Mouse (Mus musculus): ENCODE measurements around the gene Irf2bp1. TPM values are rescaled to one million over a fixed set of nuclear protein-coding genes. Genes with fewer than 3 reads are reported as not detected.

Irf2bp1 gene
- 5.9 TPM for polyA plus RNA-seq (2015; fragmentation: Illumina TruSeq; extraction: RNeasy Lipid Tissue Mini Kit (QIAGEN cat#74804); ENCODE audit: insufficient read depth, low read depth, low replicate concordance)

GRCm38 (mm10) chr7:19003902-19004630, at the start of gene Irf2bp1:
Irf2bp1 (plus strand) TSS chr7:19004044.

GRCm38 (mm10) chr7:18987100-18987499, 16.7 kb upstream of the Irf2bp1 start, which contains the start of gene Nanos2:
Nanos2 (plus strand) TSS chr7:18987400.

DNA sequence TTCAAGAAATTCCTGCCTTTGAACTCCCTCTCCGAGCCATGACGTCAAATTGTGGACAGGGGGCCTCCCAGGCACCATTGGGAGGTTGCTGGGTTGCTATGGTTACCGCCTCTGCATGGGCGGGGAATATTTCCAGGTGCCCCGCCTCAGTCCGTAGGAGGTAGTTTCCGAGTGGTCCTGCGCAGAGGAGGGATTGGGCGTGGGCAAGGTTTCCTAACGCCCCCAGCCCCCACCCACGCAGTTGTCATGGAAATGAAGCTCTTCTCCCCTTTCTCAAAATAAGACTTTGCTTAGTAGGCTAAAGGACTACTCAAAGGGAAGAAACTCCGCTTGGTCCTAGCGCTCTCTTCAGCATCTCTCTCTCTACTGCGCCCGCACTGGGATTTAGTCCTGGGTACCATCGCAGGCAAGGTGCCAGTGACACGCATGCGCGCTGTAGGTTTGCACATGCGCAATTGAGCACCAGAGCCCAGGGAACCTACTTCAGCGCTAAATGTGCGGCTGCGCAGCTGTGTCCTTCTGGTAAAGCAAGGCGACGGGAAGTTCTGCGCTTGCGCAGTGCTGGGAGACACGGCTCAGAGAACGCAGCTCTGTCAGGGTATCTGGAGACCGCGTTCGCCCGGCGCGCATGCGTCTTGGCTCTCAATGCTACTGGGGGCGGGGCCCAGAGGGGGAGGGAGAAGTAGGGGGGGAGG, 13.1 kb upstream of the Irf2bp1 start, which contains the start of gene Mypop:
TSS of gene Mypop (plus strand) at position 645 of the 695 bp plus-strand sequence.

DNA sequence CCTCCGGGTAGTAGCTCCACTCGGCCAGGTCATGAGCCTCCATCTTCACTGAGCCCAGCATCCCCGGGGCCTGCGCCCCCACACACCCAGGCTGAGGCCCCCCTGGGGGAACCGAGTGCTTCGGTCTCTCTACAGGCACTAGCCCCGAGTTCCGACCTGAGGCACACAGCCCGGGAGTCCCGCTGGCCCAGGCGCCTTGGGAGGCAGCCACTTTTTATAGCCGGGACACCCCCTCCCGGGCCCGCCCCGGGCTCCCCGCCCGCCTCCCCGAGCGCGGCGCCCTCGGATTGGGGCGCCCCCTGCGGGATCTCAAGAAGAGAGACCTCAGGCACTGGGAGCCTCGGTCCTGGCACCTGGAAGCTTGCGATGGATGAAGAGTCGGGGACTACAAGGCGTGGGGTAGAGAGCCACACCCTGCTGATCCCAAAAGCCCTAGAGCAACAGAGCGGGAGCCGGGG, 19.5 kb downstream of the Irf2bp1 start, which contains the start of gene Foxa3:
TSS of gene Foxa3 (minus strand) at position 182 of the 458 bp plus-strand sequence.

DNA sequence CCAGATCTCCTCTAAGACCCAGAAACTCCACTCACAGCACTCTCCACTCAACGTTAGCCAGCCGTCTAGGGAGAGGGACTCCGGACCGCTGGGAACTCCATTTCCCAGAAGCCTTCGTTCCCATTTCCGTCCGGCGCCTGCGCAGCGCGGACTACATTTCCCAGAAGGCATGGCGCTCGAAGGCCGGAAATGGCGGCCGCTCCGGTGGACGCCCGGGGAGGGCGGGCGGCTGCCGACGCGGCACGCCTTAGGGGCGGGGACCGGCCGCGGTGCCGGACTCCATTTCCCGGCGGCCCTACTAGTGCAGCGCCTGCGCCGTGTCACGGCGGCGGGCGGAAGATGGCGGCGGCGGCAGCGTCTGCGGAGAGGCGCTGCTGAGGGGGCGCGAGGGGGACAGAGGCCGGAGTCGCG, 20.3 kb downstream of the Irf2bp1 start, which contains the start of gene Sympk:
TSS of gene Sympk (plus strand) at position 282 of the 411 bp plus-strand sequence.

DNA sequence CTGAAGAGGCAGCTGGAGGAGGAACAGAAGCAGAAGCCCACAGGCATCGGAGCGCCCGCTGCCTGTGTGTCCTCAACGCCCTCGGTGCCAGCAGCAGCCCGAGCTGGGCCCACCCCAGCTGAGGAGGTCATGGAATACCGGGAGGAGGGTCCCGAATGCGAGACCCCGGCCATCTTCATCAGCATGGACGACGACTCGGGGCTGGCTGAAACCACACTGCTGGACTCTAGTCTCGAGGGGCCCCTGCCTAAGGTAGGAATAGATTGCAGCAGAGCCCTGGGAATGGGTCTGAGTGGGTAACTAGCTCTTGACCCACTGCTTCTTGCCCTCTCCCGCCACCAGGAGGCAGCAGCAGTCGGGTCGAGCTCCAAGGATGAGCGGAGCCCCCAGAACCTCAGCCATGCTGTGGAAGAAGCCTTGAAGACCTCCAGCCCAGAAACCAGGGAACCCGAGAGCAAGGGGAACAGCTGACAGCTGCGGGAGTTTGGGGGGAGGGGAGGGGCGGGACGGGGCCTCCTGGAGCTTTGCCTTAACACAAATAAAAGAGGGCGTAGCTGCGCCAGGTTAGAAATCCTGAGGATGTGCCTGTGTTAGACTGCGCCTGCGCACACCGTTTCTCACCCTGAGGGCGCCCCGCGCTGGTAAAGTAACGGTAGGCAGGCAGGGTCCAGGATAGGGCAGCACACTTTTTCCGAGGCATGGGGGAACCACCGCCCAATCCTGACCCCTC, 50.4 kb downstream of the Irf2bp1 start, which contains the start of gene Rsph6a:
TSS of gene Rsph6a (plus strand) at position 644 of the 730 bp plus-strand sequence.

Other genes with a start within 250 kb of the Irf2bp1 start
- not detected for gene Psg19, start 205.5 kb upstream of the Irf2bp1 start, polyA plus RNA-seq (2015; fragmentation: Illumina TruSeq; extraction: RNeasy Lipid Tissue Mini Kit (QIAGEN cat#74804); ENCODE audit: insufficient read depth, low read depth, low replicate concordance)
- gene Psg17, start 182.4 kb upstream of the Irf2bp1 start, polyA plus RNA-seq (2015; fragmentation: Illumina TruSeq; extraction: RNeasy Lipid Tissue Mini Kit (QIAGEN cat#74804); ENCODE audit: insufficient read depth, low read depth, low replicate concordance): not detected
- gene Mill2, start 164.1 kb upstream of the Irf2bp1 start, polyA plus RNA-seq (2015; fragmentation: Illumina TruSeq; extraction: RNeasy Lipid Tissue Mini Kit (QIAGEN cat#74804); ENCODE audit: insufficient read depth, low read depth, low replicate concordance): 4.3 TPM
- gene Pglyrp1, start 132.7 kb upstream of the Irf2bp1 start, polyA plus RNA-seq (2015; fragmentation: Illumina TruSeq; extraction: RNeasy Lipid Tissue Mini Kit (QIAGEN cat#74804); ENCODE audit: insufficient read depth, low read depth, low replicate concordance): not detected
- gene Ccdc61, start 93.6 kb upstream of the Irf2bp1 start, polyA plus RNA-seq (2015; fragmentation: Illumina TruSeq; extraction: RNeasy Lipid Tissue Mini Kit (QIAGEN cat#74804); ENCODE audit: insufficient read depth, low read depth, low replicate concordance): 4.1 TPM
- gene Nova2, start 78.2 kb upstream of the Irf2bp1 start, polyA plus RNA-seq (2015; fragmentation: Illumina TruSeq; extraction: RNeasy Lipid Tissue Mini Kit (QIAGEN cat#74804); ENCODE audit: insufficient read depth, low read depth, low replicate concordance): 2.3 TPM
- not detected for gene Nanos2, start 16.6 kb upstream of the Irf2bp1 start, polyA plus RNA-seq (2015; fragmentation: Illumina TruSeq; extraction: RNeasy Lipid Tissue Mini Kit (QIAGEN cat#74804); ENCODE audit: insufficient read depth, low read depth, low replicate concordance)
- gene Mypop, start 12.8 kb upstream of the Irf2bp1 start, polyA plus RNA-seq (2015; fragmentation: Illumina TruSeq; extraction: RNeasy Lipid Tissue Mini Kit (QIAGEN cat#74804); ENCODE audit: insufficient read depth, low read depth, low replicate concordance): 2.5 TPM
- 5.9 TPM for gene Foxa3, start 19.5 kb downstream of the Irf2bp1 start, polyA plus RNA-seq (2015; fragmentation: Illumina TruSeq; extraction: RNeasy Lipid Tissue Mini Kit (QIAGEN cat#74804); ENCODE audit: insufficient read depth, low read depth, low replicate concordance)
- 20.0 TPM for gene Sympk, start 20.3 kb downstream of the Irf2bp1 start, polyA plus RNA-seq (2015; fragmentation: Illumina TruSeq; extraction: RNeasy Lipid Tissue Mini Kit (QIAGEN cat#74804); ENCODE audit: insufficient read depth, low read depth, low replicate concordance)
- gene Rsph6a, start 50.6 kb downstream of the Irf2bp1 start, polyA plus RNA-seq (2015; fragmentation: Illumina TruSeq; extraction: RNeasy Lipid Tissue Mini Kit (QIAGEN cat#74804); ENCODE audit: insufficient read depth, low read depth, low replicate concordance): not detected
- gene Dmwd, start 72.2 kb downstream of the Irf2bp1 start, polyA plus RNA-seq (2015; fragmentation: Illumina TruSeq; extraction: RNeasy Lipid Tissue Mini Kit (QIAGEN cat#74804); ENCODE audit: insufficient read depth, low read depth, low replicate concordance): 10.7 TPM
- 15.3 TPM for gene Dmpk, start 79.8 kb downstream of the Irf2bp1 start, polyA plus RNA-seq (2015; fragmentation: Illumina TruSeq; extraction: RNeasy Lipid Tissue Mini Kit (QIAGEN cat#74804); ENCODE audit: insufficient read depth, low read depth, low replicate concordance)
- 8.4 TPM for gene Six5, start 90.5 kb downstream of the Irf2bp1 start, polyA plus RNA-seq (2015; fragmentation: Illumina TruSeq; extraction: RNeasy Lipid Tissue Mini Kit (QIAGEN cat#74804); ENCODE audit: insufficient read depth, low read depth, low replicate concordance)
- not detected for gene Gm4969, start 114.3 kb downstream of the Irf2bp1 start, polyA plus RNA-seq (2015; fragmentation: Illumina TruSeq; extraction: RNeasy Lipid Tissue Mini Kit (QIAGEN cat#74804); ENCODE audit: insufficient read depth, low read depth, low replicate concordance)
- gene Fbxo46, start 115.8 kb downstream of the Irf2bp1 start, polyA plus RNA-seq (2015; fragmentation: Illumina TruSeq; extraction: RNeasy Lipid Tissue Mini Kit (QIAGEN cat#74804); ENCODE audit: insufficient read depth, low read depth, low replicate concordance): 1.5 TPM
- 5.5 TPM for gene Qpctl, start 145.2 kb downstream of the Irf2bp1 start, polyA plus RNA-seq (2015; fragmentation: Illumina TruSeq; extraction: RNeasy Lipid Tissue Mini Kit (QIAGEN cat#74804); ENCODE audit: insufficient read depth, low read depth, low replicate concordance)
- 17.7 TPM for gene Snrpd2, start 145.7 kb downstream of the Irf2bp1 start, polyA plus RNA-seq (2015; fragmentation: Illumina TruSeq; extraction: RNeasy Lipid Tissue Mini Kit (QIAGEN cat#74804); ENCODE audit: insufficient read depth, low read depth, low replicate concordance)
- gene Gipr, start 162.1 kb downstream of the Irf2bp1 start, polyA plus RNA-seq (2015; fragmentation: Illumina TruSeq; extraction: RNeasy Lipid Tissue Mini Kit (QIAGEN cat#74804); ENCODE audit: insufficient read depth, low read depth, low replicate concordance): 6.9 TPM
- 6.4 TPM for gene Eml2, start 172.4 kb downstream of the Irf2bp1 start, polyA plus RNA-seq (2015; fragmentation: Illumina TruSeq; extraction: RNeasy Lipid Tissue Mini Kit (QIAGEN cat#74804); ENCODE audit: insufficient read depth, low read depth, low replicate concordance)
- 3.5 TPM for gene Gpr4, start 208.5 kb downstream of the Irf2bp1 start, polyA plus RNA-seq (2015; fragmentation: Illumina TruSeq; extraction: RNeasy Lipid Tissue Mini Kit (QIAGEN cat#74804); ENCODE audit: insufficient read depth, low read depth, low replicate concordance)
- gene Opa3, start 224.3 kb downstream of the Irf2bp1 start, polyA plus RNA-seq (2015; fragmentation: Illumina TruSeq; extraction: RNeasy Lipid Tissue Mini Kit (QIAGEN cat#74804); ENCODE audit: insufficient read depth, low read depth, low replicate concordance): 3.2 TPM